Mouse (Mus musculus): ENCODE results near the gene Gpsm3.
A peak's percentile ranks its signal among the peaks of the same experiment; 100 is the strongest.

The Gpsm3 gene

DNA sequence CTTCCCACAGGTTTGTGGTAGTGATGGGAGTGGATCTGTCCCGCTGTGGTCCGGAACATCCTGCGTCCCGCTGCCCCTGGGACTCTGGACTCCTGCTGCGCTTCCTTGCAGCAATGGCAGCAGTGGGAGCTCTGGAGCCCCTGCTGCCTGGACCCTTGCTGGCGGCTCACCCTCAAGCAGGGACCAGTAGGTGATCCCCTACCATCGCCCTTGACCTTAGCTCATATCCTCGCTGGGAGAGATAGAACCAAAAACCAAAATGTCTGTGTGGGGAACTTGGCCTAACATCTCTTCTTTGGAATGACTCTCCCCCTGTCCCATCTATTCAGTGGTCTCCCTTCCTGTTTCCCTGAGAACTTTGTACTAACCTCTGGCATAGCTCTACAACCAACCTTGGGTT is 5.8 kb upstream of the Gpsm3 start:
- no peak for DNase-seq

DNA sequence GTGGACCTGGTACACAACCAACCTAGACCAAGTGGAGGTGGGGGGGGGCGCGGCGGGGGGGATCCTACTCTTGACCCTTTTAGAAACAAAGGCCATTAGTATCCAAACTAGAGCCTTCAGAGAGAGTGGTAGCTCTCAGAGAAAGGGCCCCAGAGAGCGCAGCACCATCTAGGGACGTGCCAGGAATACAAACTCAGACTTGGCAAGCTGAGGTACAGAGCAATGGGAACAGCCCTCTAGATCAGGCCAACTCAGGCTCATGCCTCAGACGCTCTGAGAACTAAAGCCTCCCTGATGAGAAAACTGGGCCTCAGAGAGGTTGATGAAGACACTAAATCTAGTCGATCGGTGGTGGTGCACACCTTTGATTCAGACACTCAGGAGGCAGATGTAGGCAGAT is 4.5 kb upstream of the Gpsm3 start:
- DNase-seq, result no peak

DNA sequence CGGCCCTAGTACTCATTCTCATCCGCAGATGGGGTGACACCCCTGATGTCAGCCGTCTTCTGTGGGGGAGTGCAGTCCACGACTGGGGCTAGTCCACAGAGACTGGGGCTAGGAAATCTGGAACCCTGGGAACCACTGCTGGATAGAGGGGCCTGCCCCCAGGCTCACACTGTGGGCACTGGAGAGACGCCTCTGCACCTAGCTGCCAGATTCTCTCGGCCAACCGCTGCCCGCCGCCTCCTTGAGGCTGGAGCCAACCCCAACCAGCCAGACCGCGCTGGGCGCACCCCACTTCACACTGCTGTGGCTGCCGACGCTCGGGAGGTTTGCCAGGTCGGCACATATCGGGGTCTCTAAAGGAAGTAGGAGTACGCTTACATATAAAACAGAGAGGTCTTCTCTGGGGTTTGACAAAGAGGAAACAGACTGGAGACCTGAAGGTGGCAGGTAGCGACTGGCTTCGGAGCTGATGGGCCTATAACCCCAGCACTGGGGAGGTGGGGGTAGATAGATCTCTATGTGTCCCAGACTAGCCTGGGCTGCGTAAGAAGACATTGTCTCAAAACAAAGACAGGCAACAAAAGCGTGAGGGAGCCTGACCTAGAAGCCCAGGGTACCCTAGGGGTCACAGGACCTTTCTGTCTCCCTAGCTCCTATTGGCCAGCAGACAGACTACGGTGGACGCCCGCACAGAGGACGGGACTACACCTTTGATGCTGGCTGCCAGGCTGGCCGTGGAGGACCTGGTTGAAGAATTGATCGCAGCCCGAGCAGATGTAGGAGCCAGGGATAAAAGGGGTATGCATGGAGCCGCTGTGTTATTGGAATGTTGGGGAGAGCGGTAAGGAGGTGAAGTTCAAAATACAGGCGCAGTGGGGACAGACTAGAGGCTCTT is 3.5 kb upstream of the Gpsm3 start:
- no peak for DNase-seq

DNA sequence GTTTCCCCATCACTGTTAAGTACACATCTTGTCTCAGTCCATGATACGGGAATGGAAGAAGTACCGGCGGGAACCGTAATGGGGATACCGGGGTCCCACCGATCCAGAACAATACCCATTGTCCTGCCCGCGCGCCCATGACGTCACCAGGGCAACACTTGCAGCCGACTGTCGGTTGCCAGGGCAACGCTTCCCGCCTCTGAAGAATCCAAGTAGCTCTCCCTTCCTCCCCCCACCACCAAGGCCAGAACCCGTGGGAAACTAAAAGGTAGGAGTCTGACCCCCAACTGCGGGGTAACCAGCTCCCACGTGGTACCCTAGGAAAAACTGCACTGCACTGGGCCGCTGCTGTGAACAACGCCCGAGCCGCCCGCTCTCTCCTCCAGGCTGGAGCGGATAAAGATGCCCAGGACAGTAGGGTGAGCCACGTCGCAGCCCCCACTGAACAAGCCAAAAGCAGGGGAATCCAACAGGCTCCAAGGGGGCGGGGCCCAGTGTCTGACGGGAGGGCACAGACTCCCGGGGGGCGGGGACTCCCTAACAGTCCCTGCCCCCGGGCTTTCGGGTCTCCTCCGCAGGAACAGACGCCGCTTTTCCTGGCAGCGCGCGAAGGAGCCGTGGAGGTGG is 2.7 kb upstream of the Gpsm3 start:
- peak; percentile 89 to 95 for DNase-seq

- peak; percentile 97 to 99 for DNase-seq
Observed at GRCm38 (mm10) chr17:34587423-34587811, 2.2 kb upstream of the Gpsm3 start.

- no peak for DNase-seq
Observed at GRCm38 (mm10) chr17:34587814-34588213, 1.8 kb upstream of the Gpsm3 start.

GRCm38 (mm10) chr17:34588767-34589166 is 839 bp upstream of the Gpsm3 start:
- DNase-seq, result no peak

- DNase-seq, result no peak
Observed at GRCm38 (mm10) chr17:34589206-34589605, 400 bp upstream of the Gpsm3 start.

DNA sequence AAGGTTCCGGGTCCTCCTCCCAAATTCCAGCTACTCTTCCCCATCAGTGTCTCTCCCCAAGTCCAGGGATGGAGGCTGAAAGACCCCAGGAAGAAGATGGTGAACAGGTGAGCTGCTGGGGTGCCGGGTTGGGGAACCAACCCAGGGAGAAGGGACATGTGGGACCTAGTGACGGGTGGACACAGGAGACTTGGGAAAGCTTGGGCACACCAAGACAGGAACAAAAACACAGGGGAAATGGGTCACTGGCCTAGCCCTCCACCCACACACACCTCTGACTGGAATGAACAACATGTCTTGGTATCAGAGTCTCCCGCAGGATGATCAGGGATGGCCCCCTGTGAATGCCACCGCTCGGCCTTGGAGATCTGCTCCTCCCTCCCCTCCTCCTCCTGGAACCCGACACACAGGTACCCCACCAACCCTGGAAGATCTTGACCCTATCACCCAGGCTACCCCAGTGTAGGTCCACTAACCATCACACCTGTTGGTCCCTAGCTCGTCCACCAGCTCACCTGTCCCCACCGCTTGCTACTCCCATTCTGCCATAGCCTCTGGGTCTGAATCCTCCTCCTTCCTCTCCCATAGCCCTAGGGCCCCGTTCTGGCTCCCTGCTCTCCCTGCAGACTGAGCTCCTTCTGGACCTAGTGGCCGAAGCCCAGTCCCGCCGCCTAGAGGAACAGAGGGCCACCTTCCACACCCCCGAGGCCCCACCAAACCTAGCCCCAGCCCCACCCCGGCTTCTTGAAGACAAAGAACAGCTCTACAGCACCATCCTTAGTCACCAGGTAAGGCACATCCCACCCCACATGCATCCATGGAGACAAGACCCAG is 765 bp downstream of the Gpsm3 start:
- no peak for DNase-seq

- DNase-seq, result peak; percentile 29 to 58
Observed at GRCm38 (mm10) chr17:34591029-34591993, 1.7 kb downstream of the Gpsm3 start, which contains the start of gene Pbx2. Pbx2 (plus strand) TSS chr17:34591266.

- DNase-seq, result peak; percentile 93 to 98
Observed at GRCm38 (mm10) chr17:34591994-34592375, 2.4 kb downstream of the Gpsm3 start.

DNA sequence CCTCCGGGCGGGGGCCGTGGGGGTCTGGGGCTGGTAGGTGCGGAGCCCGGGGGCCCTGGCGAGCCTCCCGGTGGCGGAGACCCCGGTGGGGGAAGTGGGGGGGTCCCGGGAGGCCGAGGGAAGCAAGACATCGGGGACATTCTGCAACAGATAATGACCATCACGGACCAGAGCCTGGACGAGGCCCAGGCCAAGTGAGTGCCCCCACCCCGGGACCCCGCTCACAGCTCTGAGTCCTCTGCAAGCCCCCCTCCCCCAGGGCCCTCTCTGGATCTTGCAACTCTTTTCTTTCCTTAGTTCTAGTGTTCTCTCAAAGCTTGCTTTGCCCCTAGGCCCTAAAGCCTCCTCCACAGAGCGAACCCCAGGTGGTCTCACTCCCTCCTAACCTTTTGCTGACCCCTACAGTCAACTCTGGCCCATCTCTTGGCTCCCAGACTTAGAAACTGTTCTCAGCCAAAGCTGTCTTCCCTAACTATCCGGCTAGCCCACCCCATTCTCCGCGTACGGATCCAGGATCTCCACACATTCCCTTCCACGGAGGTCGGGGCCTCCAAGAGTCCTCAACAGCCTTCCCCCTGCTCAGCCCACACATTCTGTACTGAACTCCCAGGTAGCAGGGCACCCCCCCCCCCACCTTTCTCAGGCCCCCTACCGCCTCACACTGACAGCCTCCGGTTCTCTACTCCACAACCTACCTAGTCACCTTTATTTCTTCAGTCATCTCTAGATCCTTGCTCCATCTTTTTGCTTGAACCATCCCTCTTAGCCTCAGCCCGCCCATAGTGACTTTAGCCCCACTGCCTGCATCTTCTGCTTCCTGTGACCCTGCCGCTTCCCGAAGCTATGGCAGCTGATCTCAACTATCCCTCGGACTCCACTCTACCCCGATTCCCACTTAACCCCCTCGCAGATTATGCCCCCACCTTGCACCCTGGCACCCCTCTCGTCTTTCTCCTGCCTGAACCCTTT is 3.3 kb downstream of the Gpsm3 start:
- DNase-seq, result peak; percentile 61 to 64

GRCm38 (mm10) chr17:34593752-34594525 is 4.3 kb downstream of the Gpsm3 start:
- DNase-seq, result no peak

- no peak for DNase-seq
Observed at GRCm38 (mm10) chr17:34596098-34596497, 6.5 kb downstream of the Gpsm3 start.

GRCm38 (mm10) chr17:34597566-34598095 is 8.0 kb downstream of the Gpsm3 start, which contains the start of gene Ager:
Ager (plus strand) TSS chr17:34597862.
- no peak for DNase-seq

DNA sequence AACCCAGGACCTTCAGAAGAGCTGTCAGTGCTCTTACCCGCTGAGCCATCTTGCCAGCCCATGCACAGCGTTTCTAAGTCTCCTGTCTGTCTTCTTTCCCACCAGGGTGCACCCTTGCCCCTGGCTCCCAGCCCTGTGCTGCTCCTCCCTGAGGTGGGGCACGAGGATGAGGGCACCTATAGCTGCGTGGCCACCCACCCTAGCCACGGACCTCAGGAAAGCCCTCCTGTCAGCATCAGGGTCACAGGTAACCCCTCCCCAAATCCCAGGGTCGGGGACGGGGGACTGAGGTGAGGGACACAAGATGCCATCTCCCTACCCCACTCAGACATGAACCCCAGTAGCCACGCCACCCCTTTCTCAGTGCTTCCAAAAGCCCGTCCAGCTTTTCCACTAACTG is 10.3 kb downstream of the Gpsm3 start:
- DNase-seq, result no peak

DNA sequence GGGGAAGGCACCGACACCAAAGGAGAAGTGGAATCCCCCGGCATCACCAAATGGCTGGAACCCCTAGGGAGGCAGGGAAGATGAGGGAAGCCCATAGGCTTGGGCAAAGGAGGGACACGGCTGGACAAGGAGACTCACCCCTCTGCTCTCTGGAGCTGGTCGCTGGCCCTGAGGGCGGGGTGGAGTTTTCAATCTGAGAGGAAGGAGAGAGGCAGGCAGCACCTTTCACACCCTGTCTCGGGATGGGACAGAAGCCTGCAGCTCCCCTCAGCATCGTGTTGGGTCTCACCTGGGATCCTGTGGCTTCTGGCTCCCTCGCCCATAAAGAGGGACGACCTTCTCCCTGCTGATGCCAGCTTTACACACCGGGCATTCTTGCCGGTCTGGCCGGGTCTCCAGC is 12.2 kb downstream of the Gpsm3 start:
- DNase-seq, result no peak

- DNase-seq, result peak; percentile 99 to 100
Observed at GRCm38 (mm10) chr17:34603375-34604060, 13.9 kb downstream of the Gpsm3 start, which contains the start of gene Rnf5. Rnf5 (minus strand) TSS chr17:34603690.

GRCm38 (mm10) chr17:34604061-34604508 is 14.5 kb downstream of the Gpsm3 start, which contains the start of gene Agpat1:
Agpat1 (plus strand) TSS chr17:34604262.
- peak; percentile 98 to 100 for DNase-seq

All from kidney, postnatal 36 days (tissue).